ENCODE assay signal across 8 mouse cellular contexts in the genomic region with DNA sequence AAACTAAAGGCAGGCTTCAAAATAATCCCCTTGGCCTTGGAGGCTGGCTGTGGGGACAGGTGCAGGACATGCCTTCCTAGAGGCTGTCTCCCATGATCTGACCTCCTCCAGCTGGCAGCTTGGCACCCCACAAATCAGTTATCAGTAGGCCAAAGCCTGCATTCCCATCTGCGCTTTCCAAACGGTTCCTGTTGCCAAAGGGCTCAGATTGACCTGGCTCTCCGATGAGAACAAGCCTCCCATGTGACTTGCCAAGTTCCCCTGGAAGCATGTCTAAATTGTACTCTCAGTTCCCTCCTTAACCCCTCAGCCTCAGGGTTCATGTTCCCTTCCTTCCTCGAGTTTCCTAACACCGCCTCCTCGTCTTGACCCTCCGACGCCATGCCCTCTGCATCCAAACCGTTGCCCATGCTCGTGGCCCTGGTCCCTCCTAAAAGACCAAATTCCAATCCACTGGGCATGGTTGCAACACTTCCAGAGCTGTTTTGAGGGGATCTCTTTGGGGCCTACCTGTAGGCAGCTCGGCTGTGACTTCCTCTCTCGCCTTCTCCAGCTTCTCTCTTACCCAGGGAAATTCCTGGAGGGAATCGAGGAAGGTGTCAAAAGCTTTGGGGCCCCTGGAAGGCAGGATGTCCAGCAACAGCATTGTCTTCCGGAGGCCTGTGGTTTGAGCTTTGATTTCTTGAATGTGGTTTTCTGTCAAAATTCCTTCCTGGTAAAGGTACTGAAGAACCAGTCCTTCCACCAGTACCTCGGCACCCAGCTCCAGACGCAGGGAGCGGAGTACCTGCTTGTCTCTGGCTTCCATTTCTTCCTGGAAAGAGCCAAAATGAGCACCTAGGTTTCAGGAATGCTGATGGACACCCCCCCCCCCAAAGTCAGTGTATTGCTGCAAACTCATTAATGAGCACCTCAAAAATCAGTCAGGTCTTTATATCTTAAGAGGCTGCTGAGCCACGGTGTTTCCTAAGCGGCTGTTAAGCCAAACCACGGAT. TPM values are rescaled to one million over a fixed set of nuclear protein-coding genes. Genes with fewer than 3 reads are reported as not detected.
A peak's percentile ranks its signal among the peaks of the same experiment; 100 is the strongest.
DNase-seq lines count a peak whose midpoint lies in the region; ATAC-seq and TF ChIP-seq lines count a peak whose summit lies in the region.

No protein-coding gene starts in this region.

- no peak for TF ChIP-seq RAD21 in CH12.LX (IDR thresholded peaks at IDR 0.05; ENCODE audit: low read depth, low read length)

- TF ChIP-seq POLR2A in CH12.LX (IDR thresholded peaks at IDR 0.05; ENCODE audit: low read depth, low read length): no peak
- no peak for TF ChIP-seq POLR2A in small intestine, adult 2 months (IDR thresholded peaks at IDR 0.05; ENCODE audit: low read depth, low read length)

- H3K4me1 ChIP-seq in CH12.LX (ENCODE audit: control insufficient read depth in 1 of 2, insufficient read depth in 2 of 2): peaks cover 2 to 12% of the 10 kb centered on the region in 2 experiments; a peak in 3 of 4 replicates
- peaks cover 16% of the 10 kb centered on the region; the same call in 1 of the 2 replicates for H3K4me1 ChIP-seq in embryonic facial prominence, embryonic 15.5 days
- peaks cover 22% of the 10 kb centered on the region for H3K4me1 ChIP-seq in heart, embryonic 16.5 days (ENCODE audit: control insufficient read depth, insufficient read depth, low read length)
- H3K4me1 ChIP-seq in small intestine, adult 2 months (ENCODE audit: control insufficient read depth, insufficient read depth, insufficient read length, low read length): peaks cover 11% of the 10 kb centered on the region; the same call in 1 of the 2 replicates

- 0 out of 2 replicates have a peak, but pooled peaks have one; percentile 37 for TF ChIP-seq EP300 in CH12.LX (IDR thresholded peaks at IDR 0.05; ENCODE audit: low read length)

- no peak for ATAC-seq in embryonic facial prominence, embryonic 15.5 days (ENCODE audit: insufficient number of reproducible peaks, low FRiP score, low TSS enrichment, low read depth)
- ATAC-seq in heart, embryonic 16.5 days (replicated peaks; ENCODE audit: extremely low read depth, insufficient read depth, low FRiP score): no peak

- TF ChIP-seq CTCF in CH12.LX (conservative IDR thresholded peaks at IDR 0.05 in 1 of 2, IDR thresholded peaks at IDR 0.05 in 1 of 2; ENCODE audit: low read depth in 2 of 2, low read length in 2 of 2): no peak
- TF ChIP-seq CTCF in small intestine, adult 2 months (IDR thresholded peaks at IDR 0.05; ENCODE audit: extremely low read depth, insufficient read length, insufficient replicate concordance, low read depth, low read length): no peak

- in situ Hi-C loops in CH12.LX (cut with MboI; ENCODE audit: low pct_ligation_motif_present, low pct_unique_long_range_greater_than_20kb, low sequenced_read_pairs): no loop called here

- peak overlapping the region; percentile 37 to 77 (median 64) for H3K4me3 ChIP-seq in CH12.LX (replicated peaks in 1 of 3; ENCODE audit: low read depth in 2 of 3, low read length in 2 of 3, poor library complexity in 1 of 3)
- H3K4me3 ChIP-seq in embryonic facial prominence, embryonic 15.5 days (replicated peaks): peak overlapping the region; percentile 67
- peak overlapping the region; percentile 75 for H3K4me3 ChIP-seq in heart, embryonic 16.5 days (ENCODE audit: low read length)
- peak overlapping the region; percentile 7 for H3K4me3 ChIP-seq in small intestine, adult 2 months (ENCODE audit: low read depth, low read length)

- peak overlapping the region; percentile 97 for H3K9ac ChIP-seq in CH12.LX (ENCODE audit: insufficient read depth, low read depth)
- no peak overlapping the region for H3K9ac ChIP-seq in embryonic facial prominence, embryonic 15.5 days
- H3K9ac ChIP-seq in heart, embryonic 16.5 days (ENCODE audit: low read length): peak overlapping the region; percentile 85

- WGBS in embryonic facial prominence, embryonic 15.5 days: 51% methylated on average over 20 of the region's 20 CpGs
- WGBS in heart, embryonic 16.5 days: 53% methylated on average over 20 of the region's 20 CpGs
- 22% methylated on average over 20 of the region's 20 CpGs for WGBS in small intestine, adult 2 months

- H3K4me2 ChIP-seq in CH12.LX (ENCODE audit: insufficient read depth, low read depth, poor library complexity, severe bottlenecking): peak overlapping the region; percentile 60
- H3K4me2 ChIP-seq in embryonic facial prominence, embryonic 15.5 days (replicated peaks): peak overlapping the region; percentile 76
- peak overlapping the region; percentile 82 for H3K4me2 ChIP-seq in heart, embryonic 16.5 days (ENCODE audit: low read depth, low read length)

- dilution Hi-C loops in CH12.LX (cut with MboI; ENCODE audit: extremely low pct_ligation_motif_present, extremely low pct_unique_long_range_greater_than_20kb, low sequenced_read_pairs): no loop called here

- H3K79me2 ChIP-seq in CH12.LX (replicated peaks; ENCODE audit: control insufficient read depth, extremely low read depth, insufficient read depth, poor library complexity, severe bottlenecking): 0 out of 2 replicates have a peak, but pooled peaks cover 3% of the 10 kb centered on the region

- H3K27ac ChIP-seq in CH12.LX (ENCODE audit: insufficient read depth, low read depth): peak overlapping the region; percentile 30; the same call in 1 of the 2 replicates
- peak overlapping the region; percentile 96 for H3K27ac ChIP-seq in embryonic facial prominence, embryonic 15.5 days (replicated peaks)
- peak overlapping the region; percentile 98 for H3K27ac ChIP-seq in heart, embryonic 16.5 days (ENCODE audit: low read length)
- peak overlapping the region; percentile 12 for H3K27ac ChIP-seq in small intestine, adult 2 months (ENCODE audit: insufficient read depth, low read depth, low read length)

- H3K27me3 ChIP-seq in CH12.LX (replicated peaks): no peaks in the 10 kb centered on the region
- H3K27me3 ChIP-seq in embryonic facial prominence, embryonic 15.5 days: no peaks in the 10 kb centered on the region
- H3K27me3 ChIP-seq in heart, embryonic 16.5 days (ENCODE audit: control insufficient read depth, insufficient read depth, low read length): no peaks in the 10 kb centered on the region
- H3K27me3 ChIP-seq in small intestine, adult 2 months (ENCODE audit: control insufficient read depth, insufficient read depth, low read length): no peaks in the 10 kb centered on the region

- DNase-seq in CH12.LX (ENCODE audit: extremely low read depth): no peak
- peak; percentile 33 for DNase-seq in ZHBTc4 (ENCODE audit: low read depth, low spot score)
- peak; percentile 43 for DNase-seq in kidney, postnatal 10 days
- peak; percentile 87 for DNase-seq in lung, postnatal 25 days (ENCODE audit: low spot score)
- no peak for DNase-seq in embryo, embryonic 10.5 days (ENCODE audit: low spot score)

- H3K36me3 ChIP-seq in CH12.LX (replicated peaks in 1 of 2; ENCODE audit: control insufficient read depth in 1 of 2, insufficient read depth in 1 of 2, low read length in 1 of 2): peaks cover 0 to 10% of the 10 kb centered on the region in 2 experiments
- H3K36me3 ChIP-seq in embryonic facial prominence, embryonic 15.5 days: no peaks in the 10 kb centered on the region
- H3K36me3 ChIP-seq in heart, embryonic 16.5 days (ENCODE audit: control insufficient read depth, insufficient read depth): no peaks in the 10 kb centered on the region
- H3K36me3 ChIP-seq in small intestine, adult 2 months (ENCODE audit: control insufficient read depth, insufficient read depth, low read length): 0 out of 2 replicates have a peak, but pooled peaks cover 3% of the 10 kb centered on the region

- peaks cover 2% of the 10 kb centered on the region for H3K9me3 ChIP-seq in CH12.LX (replicated peaks; ENCODE audit: low read length)
- H3K9me3 ChIP-seq in embryonic facial prominence, embryonic 15.5 days (replicated peaks): no peaks in the 10 kb centered on the region
- H3K9me3 ChIP-seq in heart, embryonic 16.5 days (replicated peaks; ENCODE audit: control insufficient read depth, low read length): no peaks in the 10 kb centered on the region

TF ChIP-seq in CH12.LX, 34 proteins besides CTCF, POLR2A, EP300 and RAD21:
- peak; percentile 53; the same call in 1 of the 2 replicates for TF ChIP-seq SIN3A (IDR thresholded peaks at IDR 0.05; ENCODE audit: low read length)
- peak; percentile 45; the same call in 1 of the 2 replicates for TF ChIP-seq IRF4 (IDR thresholded peaks at IDR 0.05; ENCODE audit: low read depth, low read length)
- TF ChIP-seq PAX5 (IDR thresholded peaks at IDR 0.05; ENCODE audit: low read length): no peak
- TF ChIP-seq MYC (IDR thresholded peaks at IDR 0.05; ENCODE audit: low read depth, low read length): peak; percentile 57
- TF ChIP-seq ZC3H11A (IDR thresholded peaks at IDR 0.05; ENCODE audit: low read depth, low read length): no peak
- TF ChIP-seq USF2 (conservative IDR thresholded peaks at IDR 0.05; ENCODE audit: low read depth, low read length): 0 out of 2 replicates have a peak, but pooled peaks have one; percentile 6
- TF ChIP-seq TCF12 (IDR thresholded peaks at IDR 0.05; ENCODE audit: low read depth, low read length): peak; percentile 37; the same call in 1 of the 2 replicates
- no peak for TF ChIP-seq POLR2AphosphoS2 (IDR thresholded peaks at IDR 0.05; ENCODE audit: low read depth, low read length)
- no peak for TF ChIP-seq GABPA (IDR thresholded peaks at IDR 0.05; ENCODE audit: insufficient replicate concordance, low read depth, low read length)
- peak; percentile 73 for TF ChIP-seq MAX (IDR thresholded peaks at IDR 0.05; ENCODE audit: low read length)
- TF ChIP-seq BHLHE40 (IDR thresholded peaks at IDR 0.05; ENCODE audit: low read depth, low read length): peak; percentile 28; the same call in 1 of the 2 replicates
- 0 out of 2 replicates have a peak, but pooled peaks have one; percentile 40 for TF ChIP-seq ZMIZ1 (IDR thresholded peaks at IDR 0.05; ENCODE audit: low read depth, low read length)
- TF ChIP-seq MXI1 (IDR thresholded peaks at IDR 0.05; ENCODE audit: low read depth, low read length): peak; percentile 70
- 0 out of 2 replicates have a peak, but pooled peaks have one; percentile 9 for TF ChIP-seq USF1 (IDR thresholded peaks at IDR 0.05; ENCODE audit: low read depth, low read length)
- peak; percentile 51; the same call in 1 of the 2 replicates for TF ChIP-seq NELFE (IDR thresholded peaks at IDR 0.05; ENCODE audit: low read depth, low read length)
- TF ChIP-seq MAZ (IDR thresholded peaks at IDR 0.05; ENCODE audit: low read depth, low read length): 0 out of 2 replicates have a peak, but pooled peaks have one; percentile 49

RNA-seq across cellular contexts. Expression of a gene that starts 1.6 kb away (rescaled TPM):
- total RNA-seq in CH12.LX (2012; rRNA removed): 5.6 and 6.0 TPM in 2 replicates
- total RNA-seq in CH12.LX (2014; rRNA removed): 5.2 and 5.6 TPM in 2 replicates
- 8.2 and 8.8 TPM in 2 replicates for polyA plus RNA-seq in CH12.LX (2012; ENCODE audit: insufficient read length, low read depth)
- 9.2 and 11.1 TPM in 2 replicates for polyA plus RNA-seq in embryonic facial prominence, embryonic 15.5 days (2015; fragmentation: Nextera tagmentation; extraction: Ambion mirVana)
- 7.5 and 7.6 TPM in 2 replicates for polyA plus RNA-seq in heart, embryonic 16.5 days (2015; fragmentation: Nextera tagmentation; extraction: Ambion mirVana)
- polyA plus RNA-seq in small intestine, adult 2 months (2012; rRNA removed): 9.3 and 16.7 TPM in 2 replicates

Comparison
In these comparisons a context has a peak if more than half of its experiments do, and no peak if none do; other contexts are left out.
1. DNase-seq: peak in ZHBTc4 (single experiment), kidney, postnatal 10 days (single experiment) and lung, postnatal 25 days (single experiment); none in CH12.LX (single experiment) and embryo, embryonic 10.5 days (single experiment).
2. H3K27ac ChIP-seq: peak in every context shown above with its lines; median percentile 98 in heart, embryonic 16.5 days; 96 in embryonic facial prominence, embryonic 15.5 days; 30 in CH12.LX; 12 in small intestine, adult 2 months.
3. H3K4me3 ChIP-seq: peak in every context shown above with its lines; median percentile 75 in heart, embryonic 16.5 days; 67 in embryonic facial prominence, embryonic 15.5 days; 64 in CH12.LX; 7 in small intestine, adult 2 months.
4. Peak in every context shown above with its lines, with median percentiles within 50 percentile points of each other: H3K4me2 ChIP-seq.